Mouse (Mus musculus) hindbrain, embryonic 13.5 days (tissue): ENCODE results near the gene Olfr307. TPM values are rescaled to one million over a fixed set of nuclear protein-coding genes. Genes with fewer than 3 reads are reported as not detected.
"Not testable (repeated sequence)": the region's sequence is repeated elsewhere in the genome, so short reads cannot be mapped to it uniquely, and the experiment has no call there.

Experiments used
- ATAC-seq: fragments of 200-750 bp; cut with Nextera tagmentation; 2 replicates; pipeline ENCODE4 v1.8.0; 2017; ENCODE audit warnings: moderate TSS enrichment; ENCODE audit not compliant: low FRiP score
- H3K27ac ChIP-seq: fragments of 300-500 bp; sonication (generic); 2 replicates; pipeline ENCODE4 v1.5.1; 2015; ENCODE audit warnings: inconsistent platforms, mild to moderate bottlenecking, moderate library complexity
- H3K27me3 ChIP-seq: fragments of 300-500 bp; sonication (generic); 2 replicates; pipeline ENCODE4 v1.6.1; 2015; ENCODE audit warnings: mild to moderate bottlenecking, inconsistent platforms
- H3K36me3 ChIP-seq: fragments of 300-500 bp; sonication (generic); 2 replicates; pipeline ENCODE4 v1.6.1; 2015; ENCODE audit warnings: mild to moderate bottlenecking, inconsistent platforms
- H3K4me1 ChIP-seq: fragments of 300-500 bp; sonication (generic); replicated peaks from 2 replicates; pipeline ENCODE4 v1.6.1; 2015; ENCODE audit warnings: inconsistent platforms
- H3K4me2 ChIP-seq: fragments of 300-500 bp; sonication (generic); 2 replicates; pipeline ENCODE4 v1.6.1; 2015; ENCODE audit warnings: inconsistent platforms, mild to moderate bottlenecking, moderate library complexity
- H3K4me3 ChIP-seq: fragments of 300-500 bp; sonication (generic); 2 replicates; pipeline ENCODE4 v1.5.1; 2015; ENCODE audit warnings: mild to moderate bottlenecking, inconsistent platforms
- H3K9ac ChIP-seq: fragments of 300-500 bp; sonication (generic); 2 replicates; pipeline ENCODE4 v1.6.1; 2015; ENCODE audit warnings: mild to moderate bottlenecking, inconsistent platforms
- H3K9me3 ChIP-seq: fragments of 300-500 bp; sonication (generic); 2 replicates; pipeline ENCODE4 v1.6.1; 2016; ENCODE audit warnings: inconsistent platforms
- WGBS: fragments of 180-500 bp; shearing (Covaris S2); methylation state at CpG from one replicate; pipeline ENCODE4 v1.1.7; 2015; 5-methylcytosine and 5-hydroxymethylcytosine counted together
- microRNA-seq: library from miRNA; unstranded; fragments of <30 nt; microRNA quantifications from one replicate; pipeline ENCODE4, GENCODE M21; 2016
- polyA plus RNA-seq: library from polyadenylated mRNA; unstranded; fragments of >200 nt; fragmentation: Nextera tagmentation; extraction: Ambion mirVana; gene quantifications from 2 replicates; pipeline ENCODE4 v1.2.1, GENCODE M21; 2015

The Olfr307 gene
- polyA plus RNA-seq: not detected in 2 replicates

DNA sequence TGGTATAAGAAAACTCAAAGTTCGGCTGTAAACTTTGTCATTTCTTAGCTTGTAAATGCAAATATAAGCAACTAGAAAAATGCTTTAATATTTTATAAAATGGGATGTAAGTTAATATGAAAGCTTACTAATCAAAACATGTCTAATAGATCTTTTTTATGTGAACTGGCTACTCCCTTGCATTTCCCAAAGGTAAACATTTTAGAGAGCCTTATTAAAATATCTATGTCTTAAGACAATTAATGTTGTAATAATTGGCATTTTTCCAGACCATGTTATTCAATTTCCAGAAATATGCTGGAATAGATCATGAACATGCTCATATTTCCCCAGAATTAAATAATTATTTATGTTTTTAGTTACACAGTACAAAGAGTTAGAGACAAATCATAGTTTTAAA, at the start of gene Olfr307:
Olfr307 (minus strand) TSS at position 101 of the 400 bp plus-strand sequence.
- Histone ChIP-seq H3K4me3 (no peak within 1 kb of the TSS), H3K4me2 (no peak within 1 kb of the TSS), H3K9me3 (no peaks in the 10 kb centered on the region), H3K36me3 (no peaks in the 10 kb centered on the region), H3K4me1 (no peaks in the 10 kb centered on the region), H3K27ac (no peak within 1 kb of the TSS), H3K9ac (no peak within 1 kb of the TSS), H3K27me3 (no peaks in the 10 kb centered on the region)
- no peak for ATAC-seq
- 72% methylated on average over 1 of the region's 1 CpGs for WGBS

DNA sequence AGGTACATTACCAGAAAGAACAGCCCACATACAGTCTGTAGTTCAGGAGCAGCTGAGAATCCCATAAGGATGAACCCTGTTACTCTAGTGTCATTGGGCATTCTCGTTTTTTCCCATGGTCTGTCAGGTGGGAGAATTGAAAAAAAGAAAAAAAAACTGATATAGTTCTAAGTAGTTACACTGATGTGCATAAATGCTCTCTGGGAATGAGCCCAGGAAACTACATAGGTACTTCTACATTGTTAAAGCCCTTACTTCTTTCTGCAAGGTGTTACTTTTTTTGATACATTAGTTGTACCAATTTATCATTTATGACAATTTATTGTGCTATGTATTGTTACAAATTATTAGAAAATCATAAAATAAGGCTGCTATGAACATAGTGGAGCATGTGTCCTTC, 49.2 kb upstream of the Olfr307 start, which contains the start of gene Olfr304:
Olfr304 (minus strand) TSS at position 101 of the 400 bp plus-strand sequence.
- 88% methylated on average over 1 of the region's 1 CpGs for whole genome bisulfite sequencing

GRCm38 (mm10) chr7:86385769-86386168, 48.4 kb upstream of the Olfr307 start:
- ATAC-seq: no peak
- 80% methylated on average over 3 of the region's 3 CpGs for WGBS
- no peaks in the 10 kb centered on the region for H3K27me3 ChIP-seq
- H3K36me3 ChIP-seq: no peaks in the 10 kb centered on the region
- H3K9me3 ChIP-seq: no peaks in the 10 kb centered on the region
- H3K4me1 ChIP-seq: no peaks in the 10 kb centered on the region
- no peak overlapping the region for H3K27ac ChIP-seq
- no peak overlapping the region for H3K4me2 ChIP-seq
- no peak overlapping the region for H3K9ac ChIP-seq
- no peak overlapping the region for H3K4me3 ChIP-seq

More for the DNA sequence above, 49.2 kb upstream of the Olfr307 start, which contains the start of gene Olfr304:
- Histone ChIP-seq H3K4me2 (no peak within 1 kb of the TSS), H3K9me3 (no peaks in the 10 kb centered on the region), H3K4me3 (no peak within 1 kb of the TSS), H3K27me3 (no peaks in the 10 kb centered on the region), H3K4me1 (no peaks in the 10 kb centered on the region), H3K9ac (no peak within 1 kb of the TSS), H3K36me3 (no peaks in the 10 kb centered on the region), H3K27ac (no peak within 1 kb of the TSS)
- ATAC-seq: no peak

DNA sequence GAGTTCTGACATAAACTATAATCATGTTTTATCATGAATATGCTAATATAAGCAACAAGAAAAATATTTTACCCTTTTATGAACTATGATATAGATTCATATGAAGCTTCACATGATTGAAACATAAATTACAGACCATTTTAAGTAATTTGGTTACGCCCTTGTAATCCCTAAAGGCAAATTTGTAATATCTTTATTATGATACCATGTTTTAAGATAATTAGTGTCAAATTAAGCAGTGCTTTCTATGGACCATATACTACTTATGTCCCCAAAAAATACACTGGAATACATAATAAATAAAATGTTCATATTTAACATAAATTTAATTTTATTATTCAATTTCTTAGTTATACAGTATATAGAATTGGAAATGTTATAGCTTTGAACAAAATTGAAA, 29.4 kb upstream of the Olfr307 start, which contains the start of gene Olfr305:
Olfr305 (minus strand) TSS at position 101 of the 400 bp plus-strand sequence.
- H3K4me3 ChIP-seq: no peak within 1 kb of the TSS
- H3K27ac ChIP-seq: no peak within 1 kb of the TSS
- no peaks in the 10 kb centered on the region for H3K27me3 ChIP-seq
- no peaks in the 10 kb centered on the region for H3K4me1 ChIP-seq
- no peaks in the 10 kb centered on the region for H3K36me3 ChIP-seq
- H3K9ac ChIP-seq: no peak within 1 kb of the TSS
- H3K4me2 ChIP-seq: no peak within 1 kb of the TSS
- H3K9me3 ChIP-seq: no peaks in the 10 kb centered on the region
- WGBS: 81% methylated on average over 1 of the region's 1 CpGs
- ATAC-seq: no peak

DNA sequence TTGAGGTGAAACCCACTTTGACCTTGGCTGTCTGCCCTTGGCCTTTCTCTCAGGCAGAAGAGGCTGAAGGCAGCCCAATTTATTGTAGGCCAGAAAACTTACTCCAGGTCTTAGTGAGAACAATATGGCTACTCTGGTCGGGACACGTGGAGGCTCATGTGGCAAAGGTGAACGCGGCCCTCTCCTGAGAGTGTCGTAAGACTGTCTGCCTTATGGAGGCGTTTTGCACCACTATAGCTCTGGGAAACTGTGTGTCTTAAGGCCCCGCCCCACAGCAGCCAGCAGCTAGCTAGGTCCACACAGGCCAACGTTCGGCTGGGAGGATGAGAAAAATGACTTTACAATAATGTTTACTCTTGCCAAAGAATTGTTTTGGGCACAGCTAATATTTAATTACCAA, 8.9 kb upstream of the Olfr307 start:
- not testable (repeated sequence) for H3K36me3 ChIP-seq, H3K9me3 ChIP-seq, H3K27me3 ChIP-seq, H3K27ac ChIP-seq, H3K9ac ChIP-seq, ATAC-seq, H3K4me3 ChIP-seq, H3K4me1 ChIP-seq, H3K4me2 ChIP-seq
- 90% methylated on average over 9 of the region's 9 CpGs for WGBS

DNA sequence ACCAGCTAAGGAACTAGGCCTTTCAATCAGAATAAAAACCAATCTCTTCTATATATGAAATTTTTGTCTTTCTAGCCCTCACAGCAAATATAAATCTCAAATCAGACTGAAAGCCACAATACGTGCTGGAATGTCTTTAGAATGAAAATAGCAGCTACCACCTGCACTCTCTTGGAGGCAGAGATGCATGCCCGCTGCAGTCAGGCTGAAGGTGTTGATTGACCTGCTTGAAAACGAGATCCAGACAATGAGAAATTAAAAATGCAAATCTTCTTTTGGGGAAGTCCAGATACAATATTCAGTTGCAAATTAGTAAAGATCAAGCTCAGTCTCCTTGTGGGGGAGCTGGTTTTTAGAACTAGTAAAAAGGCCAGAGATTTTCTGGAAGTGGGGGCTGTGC, 6.9 kb upstream of the Olfr307 start:
- Histone ChIP-seq H3K4me1 (no peaks in the 10 kb centered on the region), H3K36me3 (no peaks in the 10 kb centered on the region), H3K27ac (no peak overlapping the region), H3K9me3 (no peaks in the 10 kb centered on the region), H3K9ac (no peak overlapping the region), H3K4me2 (no peak overlapping the region), H3K27me3 (no peaks in the 10 kb centered on the region), H3K4me3 (no peak overlapping the region)
- WGBS: 74% methylated on average over 3 of the region's 3 CpGs
- ATAC-seq: no peak

DNA sequence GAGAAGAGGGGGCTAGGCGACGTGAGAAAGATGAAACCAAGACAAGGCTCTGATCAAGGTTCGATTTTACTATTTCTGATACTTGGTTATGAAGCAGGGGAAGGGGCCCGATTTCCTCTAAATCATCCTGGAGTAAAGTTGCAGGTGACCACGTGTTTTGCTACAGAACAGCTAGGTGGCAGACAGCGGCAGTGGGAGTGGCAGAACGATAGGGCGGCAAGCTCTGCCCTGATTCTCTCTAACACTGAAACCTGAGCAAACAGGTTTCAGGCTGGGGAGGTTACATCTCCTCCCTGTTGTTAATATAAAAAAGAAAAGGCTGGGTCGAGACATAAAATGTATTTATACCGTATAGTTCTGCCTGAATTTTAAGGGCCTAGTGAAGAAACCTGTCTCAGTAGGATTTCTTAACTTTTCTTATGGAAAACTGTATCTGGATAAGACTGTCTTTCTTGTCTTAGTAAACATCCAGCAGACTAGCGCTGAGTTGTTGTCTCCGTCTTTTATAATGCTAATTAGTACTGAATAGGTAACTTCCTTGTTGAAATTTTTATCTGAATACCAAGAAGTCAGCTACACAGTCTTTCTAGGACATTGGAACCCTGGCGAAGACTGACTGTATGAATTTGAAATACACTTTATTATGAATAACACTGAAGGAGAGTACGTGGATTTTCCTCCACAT, 5.6 kb upstream of the Olfr307 start:
- Histone ChIP-seq H3K36me3 (no peaks in the 10 kb centered on the region), H3K4me2 (no peak overlapping the region), H3K27ac (no peak overlapping the region), H3K4me3 (no peak overlapping the region), H3K4me1 (no peaks in the 10 kb centered on the region), H3K9me3 (no peaks in the 10 kb centered on the region), H3K27me3 (no peaks in the 10 kb centered on the region), H3K9ac (no peak overlapping the region)
- 82% methylated on average over 14 of the region's 14 CpGs for WGBS
- ATAC-seq: no peak

- H3K36me3 ChIP-seq: no peaks in the 10 kb centered on the region
- no peaks in the 10 kb centered on the region for H3K27me3 ChIP-seq
- no peak for ATAC-seq
- no peak within 1 kb of the TSS for H3K4me2 ChIP-seq
- H3K9ac ChIP-seq: no peak within 1 kb of the TSS
- H3K4me1 ChIP-seq: no peaks in the 10 kb centered on the region
- H3K9me3 ChIP-seq: no peaks in the 10 kb centered on the region
- H3K27ac ChIP-seq: no peak within 1 kb of the TSS
- H3K4me3 ChIP-seq: no peak within 1 kb of the TSS
Observed at GRCm38 (mm10) chr7:86325530-86325929, 11.9 kb downstream of the Olfr307 start, which contains the start of gene Olfr308. Olfr308 (minus strand) TSS chr7:86325630.

DNA sequence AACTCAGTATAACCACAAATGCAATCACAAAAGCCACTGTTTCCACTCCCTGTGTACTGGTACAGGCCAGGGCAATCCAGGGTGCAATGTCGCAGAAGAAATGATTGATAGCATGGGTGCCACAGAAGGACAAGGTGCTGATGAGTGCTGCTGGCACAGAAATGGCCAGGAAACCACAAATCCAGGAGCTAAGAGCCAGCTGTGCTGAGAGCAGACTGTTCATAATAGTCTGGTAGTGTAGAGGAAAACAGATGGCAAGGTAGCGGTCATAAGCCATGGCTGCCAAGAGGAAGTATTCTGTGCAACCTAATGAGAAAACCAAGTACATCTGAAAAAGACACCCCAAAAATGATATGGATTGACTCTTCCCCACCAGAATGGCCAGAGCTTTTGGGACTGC, 16.1 kb downstream of the Olfr307 start:
- H3K9me3 ChIP-seq: no peaks in the 10 kb centered on the region
- H3K4me3 ChIP-seq: no peak overlapping the region
- no peak for ATAC-seq
- H3K27ac ChIP-seq: no peak overlapping the region
- WGBS: 91% methylated on average over 2 of the region's 2 CpGs
- H3K9ac ChIP-seq: no peak overlapping the region
- H3K27me3 ChIP-seq: no peaks in the 10 kb centered on the region
- no peaks in the 10 kb centered on the region for H3K36me3 ChIP-seq
- H3K4me2 ChIP-seq: no peak overlapping the region
- H3K4me1 ChIP-seq: no peaks in the 10 kb centered on the region

DNA sequence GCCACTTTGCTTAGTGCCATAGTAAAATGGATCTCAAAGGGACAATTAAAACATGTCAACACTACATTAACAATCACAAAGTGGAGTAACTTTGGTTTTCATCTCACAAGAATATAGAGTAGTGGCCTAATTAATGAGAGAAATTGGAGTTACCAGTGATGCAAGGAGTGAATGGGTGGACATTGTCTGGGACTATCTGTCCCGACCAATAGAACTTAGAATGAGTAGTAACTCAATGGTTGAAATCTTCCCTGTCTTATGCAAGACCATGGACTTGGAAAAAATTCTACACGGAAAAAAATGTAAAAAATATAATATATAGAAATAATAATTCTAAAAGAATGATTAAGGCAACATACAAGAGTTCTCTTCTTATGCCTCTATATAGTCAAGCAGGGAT, 23.8 kb downstream of the Olfr307 start, which contains the start of gene Olfr309:
Olfr309 (minus strand) TSS at position 101 of the 400 bp plus-strand sequence.
- Histone ChIP-seq H3K9me3 (no peaks in the 10 kb centered on the region), H3K36me3 (no peaks in the 10 kb centered on the region), H3K4me2 (no peak within 1 kb of the TSS), H3K9ac (no peak within 1 kb of the TSS), H3K4me1 (no peaks in the 10 kb centered on the region), H3K27ac (no peak within 1 kb of the TSS), H3K27me3 (no peaks in the 10 kb centered on the region), H3K4me3 (no peak within 1 kb of the TSS)
- no peak for ATAC-seq
- WGBS: 76% methylated on average over 2 of the region's 2 CpGs

Small RNAs within 50 kb of the gene (microRNA-seq; reads per million reads assigned to microRNA genes)
- not detected for gene Gm23192

Other genes with a start within 250 kb of the Olfr307 start
- not detected in 2 replicates for gene Vmn2r75, start 165.8 kb downstream of the Olfr307 start, polyA plus RNA-seq
- not detected in 2 replicates for gene Vmn2r76, start 91.3 kb downstream of the Olfr307 start, polyA plus RNA-seq
- not detected in 2 replicates for gene Olfr310, start 60.4 kb downstream of the Olfr307 start, polyA plus RNA-seq
- gene Olfr309, start 23.9 kb downstream of the Olfr307 start, polyA plus RNA-seq: not detected in 2 replicates
- not detected in 2 replicates for gene Olfr308, start 12.0 kb downstream of the Olfr307 start, polyA plus RNA-seq
- gene Olfr305, start 29.3 kb upstream of the Olfr307 start, polyA plus RNA-seq: not detected in 2 replicates
- gene Olfr304, start 49.1 kb upstream of the Olfr307 start, polyA plus RNA-seq: not detected in 2 replicates
- gene Olfr303, start 60.2 kb upstream of the Olfr307 start, polyA plus RNA-seq: not detected in 2 replicates
- not detected in 2 replicates for gene Olfr301, start 66.3 kb upstream of the Olfr307 start, polyA plus RNA-seq
- not detected in 2 replicates for gene Olfr299, start 122.3 kb upstream of the Olfr307 start, polyA plus RNA-seq
- gene Olfr298, start 154.9 kb upstream of the Olfr307 start, polyA plus RNA-seq: not detected in 2 replicates
- not detected in 2 replicates for gene Olfr297, start 182.4 kb upstream of the Olfr307 start, polyA plus RNA-seq
- not detected in 2 replicates for gene Olfr295, start 246.3 kb upstream of the Olfr307 start, polyA plus RNA-seq